Mouse (Mus musculus) MEL (cell line): ENCODE data around the gene Tmem234. TPM values are rescaled to one million over a fixed set of nuclear protein-coding genes. Genes with fewer than 3 reads are reported as not detected.

Experiments
- DNase-seq: peaks from one replicate; pipeline ENCODE4 v3.0.0; 2011; ENCODE audit warnings: low read depth, low spot score
- H3K27ac ChIP-seq: 2 replicates; pipeline ENCODE4 v1.5.1; 2012; ENCODE audit warnings: low read depth, mild to moderate bottlenecking, control low read depth, low read length, moderate library complexity; ENCODE audit not compliant: control insufficient read depth
- H3K27me3 ChIP-seq, 2 experiments: fragments of 150-350 bp in 1 of 2; sonication (generic) in 1 of 2; 2 replicates each; pipeline ENCODE4 v1.6.1; 2012; ENCODE audit warnings: low read length in 2 of 2, mild to moderate bottlenecking in 2 of 2, improper control_type of control experiment in 1 of 2, moderate library complexity in 1 of 2; ENCODE audit not compliant: insufficient read depth in 2 of 2, control insufficient read depth in 1 of 2
- H3K36me3 ChIP-seq, 2 experiments: 2 replicates each; pipeline ENCODE4 v1.6.1; 2012 to 2014; ENCODE audit warnings: low read length in 2 of 2, improper control_type of control experiment in 1 of 2, inconsistent platforms in 1 of 2, mild to moderate bottlenecking in 1 of 2; ENCODE audit not compliant: insufficient read depth in 2 of 2, control insufficient read depth in 1 of 2
- H3K4me1 ChIP-seq, 2 experiments: fragments of 150-350 bp in 1 of 2; sonication (generic) in 1 of 2; 2 replicates each; pipeline ENCODE4 v1.6.1; 2012; ENCODE audit warnings: low read length in 2 of 2, improper control_type of control experiment in 1 of 2, mild to moderate bottlenecking in 1 of 2; ENCODE audit not compliant: insufficient read depth in 2 of 2, control insufficient read depth in 1 of 2
- H3K4me3 ChIP-seq, 2 experiments: fragments of 150-350 bp in 1 of 2; sonication (generic) in 1 of 2; 2 replicates each; pipeline ENCODE4 v1.5.1; 2012; ENCODE audit warnings: low read depth in 2 of 2, low read length in 2 of 2, mild to moderate bottlenecking in 2 of 2, moderate library complexity in 2 of 2, control low read depth in 1 of 2, improper control_type of control experiment in 1 of 2; ENCODE audit not compliant: control insufficient read depth in 1 of 2, insufficient read depth in 1 of 2
- H3K79me2 ChIP-seq: 2 replicates; pipeline ENCODE4 v1.6.1; 2012; ENCODE audit warnings: mild to moderate bottlenecking, low read length, moderate library complexity; ENCODE audit not compliant: control insufficient read depth, poor library complexity, insufficient read depth
- H3K9ac ChIP-seq: 2 replicates; pipeline ENCODE4 v1.6.1; 2012; ENCODE audit warnings: low read depth, mild to moderate bottlenecking, control low read depth, low read length, moderate library complexity; ENCODE audit not compliant: control insufficient read depth, poor library complexity, severe bottlenecking
- H3K9me3 ChIP-seq: fragments of 150-350 bp; sonication (generic); replicated peaks from 2 replicates; pipeline ENCODE4 v1.6.1; 2012; ENCODE audit warnings: mild to moderate bottlenecking, low read length, improper control_type of control experiment, moderate library complexity; ENCODE audit not compliant: insufficient read depth
- CHD2 ChIP-seq: IDR thresholded peaks from 2 replicates; pipeline ENCODE4 v1.6.1; 2011; ENCODE audit warnings: low read length, improper control_type of control experiment
- CTCF ChIP-seq, 3 experiments: IDR thresholded peaks in 2 of 3; conservative IDR thresholded peaks in 1 of 3; 2 replicates each; pipeline ENCODE4 v1.5.1; 2011 to 2012; ENCODE audit warnings: low read length in 3 of 3, low read depth in 2 of 3, mild to moderate bottlenecking in 2 of 3, improper control_type of control experiment in 1 of 3, inconsistent platforms in 1 of 3, mixed read lengths in 1 of 3, moderate library complexity in 1 of 3; ENCODE audit not compliant: control insufficient read depth in 1 of 3, insufficient read depth in 1 of 3, poor library complexity in 1 of 3, severe bottlenecking in 1 of 3
- E2F4 ChIP-seq: IDR thresholded peaks from 2 replicates; pipeline ENCODE4 v1.6.1; 2011; ENCODE audit warnings: low read depth, low read length, improper control_type of control experiment, borderline replicate concordance
- EP300 ChIP-seq, 2 experiments: IDR thresholded peaks; 2 replicates each; pipeline ENCODE4 v1.6.1; 2011; ENCODE audit warnings: improper control_type of control experiment in 2 of 2, low read length in 2 of 2, low read depth in 1 of 2, mild to moderate bottlenecking in 1 of 2
- ETS1 ChIP-seq: IDR thresholded peaks from 2 replicates; pipeline ENCODE4 v1.6.1; 2012; ENCODE audit warnings: low read depth, mild to moderate bottlenecking, inconsistent platforms, low read length, improper control_type of control experiment, moderate library complexity
- GATA1 ChIP-seq: IDR thresholded peaks from 2 replicates; pipeline ENCODE4 v1.6.1; 2011; ENCODE audit warnings: low read depth, low read length, improper control_type of control experiment
- HCFC1 ChIP-seq: IDR thresholded peaks from 2 replicates; pipeline ENCODE4 v1.6.1; 2012; ENCODE audit warnings: low read depth, mild to moderate bottlenecking, inconsistent platforms, low read length, improper control_type of control experiment, moderate library complexity
- JUND ChIP-seq: IDR thresholded peaks from 2 replicates; pipeline ENCODE4 v1.6.1; 2011; ENCODE audit warnings: low read depth, mild to moderate bottlenecking, improper control_type of control experiment, low read length
- KAT2A ChIP-seq: conservative IDR thresholded peaks from 2 replicates; pipeline ENCODE4 v1.6.1; 2012; ENCODE audit warnings: low read depth, low read length, improper control_type of control experiment, inconsistent platforms
- MAX ChIP-seq: IDR thresholded peaks from 2 replicates; pipeline ENCODE4 v1.6.1; 2011; ENCODE audit warnings: low read length, improper control_type of control experiment
- MXI1 ChIP-seq: IDR thresholded peaks from 2 replicates; pipeline ENCODE4 v1.6.1; 2011; ENCODE audit warnings: mild to moderate bottlenecking, low read depth, low read length, improper control_type of control experiment
- MYC ChIP-seq: IDR thresholded peaks from 2 replicates; pipeline ENCODE4 v1.6.1; 2011; ENCODE audit warnings: low read depth, mild to moderate bottlenecking, low read length, improper control_type of control experiment, moderate library complexity
- NRF1 ChIP-seq: IDR thresholded peaks from 2 replicates; pipeline ENCODE4 v1.6.1; 2014; ENCODE audit warnings: low read depth, mild to moderate bottlenecking, inconsistent platforms, low read length, improper control_type of control experiment, moderate library complexity; ENCODE audit not compliant: poor library complexity, insufficient read depth, severe bottlenecking
- POLR2AphosphoS2 ChIP-seq: IDR thresholded peaks from 2 replicates; pipeline ENCODE4 v1.6.1; 2011; ENCODE audit warnings: low read length, improper control_type of control experiment
- RCOR1 ChIP-seq: IDR thresholded peaks from 2 replicates; pipeline ENCODE4 v1.6.1; 2012; ENCODE audit warnings: low read depth, mild to moderate bottlenecking, inconsistent platforms, low read length, improper control_type of control experiment
- SIN3A ChIP-seq: IDR thresholded peaks from 2 replicates; pipeline ENCODE4 v1.6.1; 2012; ENCODE audit warnings: low read length, improper control_type of control experiment, inconsistent platforms
- SMC3 ChIP-seq: IDR thresholded peaks from 2 replicates; pipeline ENCODE4 v1.6.1; 2011; ENCODE audit warnings: low read depth, low read length, improper control_type of control experiment
- TAL1 ChIP-seq: IDR thresholded peaks from 2 replicates; pipeline ENCODE4 v1.6.1; 2012; ENCODE audit warnings: mild to moderate bottlenecking, inconsistent platforms, low read length, moderate library complexity, mixed read lengths
- USF2 ChIP-seq, 2 experiments: IDR thresholded peaks; 2 replicates each; pipeline ENCODE4 v1.6.1; 2011 to 2012; ENCODE audit warnings: improper control_type of control experiment in 2 of 2, low read length in 2 of 2, borderline replicate concordance in 1 of 2, inconsistent platforms in 1 of 2, low read depth in 1 of 2, mild to moderate bottlenecking in 1 of 2; ENCODE audit not compliant: insufficient read depth in 1 of 2
- ZMIZ1 ChIP-seq: IDR thresholded peaks from 2 replicates; pipeline ENCODE4 v1.6.1; 2012; ENCODE audit warnings: low read depth, mild to moderate bottlenecking, inconsistent platforms, low read length, improper control_type of control experiment, moderate library complexity
- polyA plus RNA-seq, 2 experiments: library from polyadenylated mRNA; stranded (reverse) in 1 of 2; unstranded in 1 of 2; fragments of >175 nt in 1 of 2; fragments of >200 nt in 1 of 2; gene quantifications; 2 replicates each; pipeline versions ENCODE4 v1.2.1 to v1.2.4; 2012; ENCODE audit warnings: low replicate concordance in 2 of 2, low read depth in 1 of 2; ENCODE audit not compliant: insufficient read length in 2 of 2, insufficient read depth in 1 of 2, missing spikeins in 1 of 2
- total RNA-seq: library from RNA; depleted of rRNA; stranded (reverse); fragments of 300-350 nt; gene quantifications from 2 replicates; pipeline ENCODE4 v1.2.3, GENCODE M21; 2012

The Tmem234 gene
- total and polyA plus RNA-seq, 3 experiments = 148 to 220 TPM; not detected in 1

DNA sequence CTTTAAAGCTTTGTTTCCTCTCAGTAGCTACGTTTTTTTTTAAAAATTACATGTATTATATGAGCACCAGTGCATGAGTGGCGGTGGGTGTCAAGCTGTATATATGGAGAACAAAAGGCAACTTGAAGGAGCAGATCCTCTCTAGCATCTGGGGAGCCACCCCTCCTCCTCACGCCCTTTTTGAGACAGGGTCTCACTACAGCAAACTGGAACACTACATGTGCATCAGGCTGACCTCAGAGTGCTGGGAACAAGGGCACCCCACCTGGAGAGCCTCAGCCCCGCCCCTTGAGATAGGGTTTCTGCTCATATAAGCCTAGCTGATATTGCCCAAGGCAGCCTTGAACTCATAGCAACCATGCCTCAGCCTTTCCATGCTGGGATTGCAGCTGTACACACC is 25.0 kb downstream of the Tmem234 start:
- no peaks in the 10 kb centered on the region for H3K9me3 ChIP-seq
- peak; percentile 50 for DNase-seq
- no peaks in the 10 kb centered on the region for H3K27me3 ChIP-seq
- TF ChIP-seq ZMIZ1 = no peak
- no peak for TF ChIP-seq E2F4
- no peak for TF ChIP-seq TAL1
- peaks cover under 1 to 9% of the 10 kb centered on the region in 2 experiments for H3K36me3 ChIP-seq
- H3K4me3 ChIP-seq = no peak overlapping the region
- peaks cover 3 to 17% of the 10 kb centered on the region in 2 experiments; a peak in 3 of 4 replicates for H3K4me1 ChIP-seq
- peak overlapping the region; percentile 48 for H3K27ac ChIP-seq
- H3K9ac ChIP-seq = no peak overlapping the region
- H3K79me2 ChIP-seq = no peaks in the 10 kb centered on the region; the same call in 1 of the 2 replicates

DNA sequence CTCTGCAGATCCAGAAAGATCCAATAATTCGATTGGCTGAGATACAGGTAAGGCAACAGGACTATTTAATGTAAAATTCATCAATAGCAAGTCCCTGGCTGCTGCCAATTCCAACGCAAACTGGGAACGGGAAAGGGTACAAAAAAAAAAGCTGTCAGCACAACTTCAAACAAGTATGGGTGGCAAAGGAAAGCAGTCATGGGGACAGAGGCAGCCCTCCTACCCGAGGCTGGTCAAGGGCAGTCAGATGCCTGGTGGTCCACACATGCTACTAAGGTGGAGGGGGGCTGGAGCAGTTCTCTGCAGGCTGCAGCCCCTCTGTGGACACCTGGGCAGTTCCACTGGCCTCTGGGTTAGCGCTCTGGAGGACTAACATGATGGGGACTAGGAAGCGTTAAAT is 25.6 kb downstream of the Tmem234 start:
- Histone ChIP-seq H3K9ac (no peak overlapping the region), H3K27me3 (no peaks in the 10 kb centered on the region), H3K27ac (no peak overlapping the region), H3K9me3 (no peaks in the 10 kb centered on the region), H3K4me1 (peaks cover 3 to 17% of the 10 kb centered on the region in 2 experiments; a peak in 3 of 4 replicates), H3K36me3 (peaks cover 4 to 9% of the 10 kb centered on the region in 2 experiments), H3K79me2 (no peaks in the 10 kb centered on the region; the same call in 1 of the 2 replicates)
- no peak for DNase-seq
- no peak for TF ChIP-seq RCOR1
- no peak for TF ChIP-seq ETS1
- no peak for TF ChIP-seq USF2 (IDR thresholded peaks at IDR 0.05; ENCODE audit: borderline replicate concordance in 1 of 2, insufficient read depth in 1 of 2, low read depth in 1 of 2, low read length in 2 of 2)
- no peak for TF ChIP-seq MYC
- TF ChIP-seq NRF1 = no peak
- TF ChIP-seq CHD2 = no peak
- TF ChIP-seq KAT2A = no peak
- TF ChIP-seq EP300 (IDR thresholded peaks at IDR 0.05; ENCODE audit: low read depth in 1 of 2, low read length in 2 of 2) = no peak
- TF ChIP-seq HCFC1 = no peak
- TF ChIP-seq JUND = no peak
- TF ChIP-seq MAX = no peak
- TF ChIP-seq GATA1 = no peak
- no peak for TF ChIP-seq TAL1
- TF ChIP-seq POLR2AphosphoS2 = no peak
- no peak for TF ChIP-seq SMC3
- no peak for TF ChIP-seq SIN3A
- TF ChIP-seq CTCF (IDR thresholded peaks at IDR 0.05 in 2 of 3, conservative IDR thresholded peaks at IDR 0.05 in 1 of 3; ENCODE audit: control insufficient read depth in 1 of 3, insufficient read depth in 1 of 3, low read depth in 2 of 3, low read length in 3 of 3, poor library complexity in 1 of 3, severe bottlenecking in 1 of 3) = no peak
- TF ChIP-seq MXI1 = no peak
- TF ChIP-seq, all 39 proteins: peak for 0
- H3K4me3 ChIP-seq = no peak overlapping the region
